Mouse (Mus musculus) neural tube, embryonic 12.5 days (tissue): ENCODE data around the gene Lin7a. TPM values are rescaled to one million over a fixed set of nuclear protein-coding genes. Genes with fewer than 3 reads are reported as not detected.

Experiments
- ATAC-seq: fragments of 200-750 bp; cut with Nextera tagmentation; 2 replicates; pipeline ENCODE4 v1.8.0; 2017; ENCODE audit warnings: low read depth, mild to moderate bottlenecking, moderate TSS enrichment, moderate library complexity; ENCODE audit not compliant: low FRiP score
- H3K27ac ChIP-seq: fragments of 300-500 bp; sonication (generic); 2 replicates; pipeline ENCODE4 v1.5.1; 2016
- H3K27me3 ChIP-seq: fragments of 300-500 bp; sonication (generic); replicated peaks from 2 replicates; pipeline ENCODE4 v1.6.1; 2016; ENCODE audit warnings: mild to moderate bottlenecking
- H3K36me3 ChIP-seq: fragments of 300-500 bp; sonication (generic); 2 replicates; pipeline ENCODE4 v1.6.1; 2016; ENCODE audit warnings: mild to moderate bottlenecking
- H3K4me1 ChIP-seq: fragments of 300-500 bp; sonication (generic); 2 replicates; pipeline ENCODE4 v1.6.1; 2016
- H3K4me2 ChIP-seq: fragments of 300-500 bp; sonication (generic); replicated peaks from 2 replicates; pipeline ENCODE4 v1.6.1; 2016; ENCODE audit warnings: mild to moderate bottlenecking
- H3K4me3 ChIP-seq: fragments of 300-500 bp; sonication (generic); 2 replicates; pipeline ENCODE4 v1.5.1; 2016
- H3K9ac ChIP-seq: fragments of 300-500 bp; sonication (generic); 2 replicates; pipeline ENCODE4 v1.6.1; 2016; ENCODE audit warnings: mild to moderate bottlenecking
- H3K9me3 ChIP-seq: fragments of 300-500 bp; sonication (generic); 2 replicates; pipeline ENCODE4 v1.6.1; 2016; ENCODE audit warnings: mild to moderate bottlenecking
- WGBS: fragments of 180-500 bp; shearing (Covaris S2); methylation state at CpG from one replicate; pipeline ENCODE4 v1.1.7; 2016; 5-methylcytosine and 5-hydroxymethylcytosine counted together
- polyA plus RNA-seq: library from polyadenylated mRNA; unstranded; fragments of >200 nt; fragmentation: Nextera tagmentation; extraction: Ambion mirVana; gene quantifications from 2 replicates; pipeline ENCODE4 v1.2.1, GENCODE M21; 2016

Lin7a gene
- polyA plus RNA-seq, 1 experiment from 2014 or later, result 39.5 TPM

DNA sequence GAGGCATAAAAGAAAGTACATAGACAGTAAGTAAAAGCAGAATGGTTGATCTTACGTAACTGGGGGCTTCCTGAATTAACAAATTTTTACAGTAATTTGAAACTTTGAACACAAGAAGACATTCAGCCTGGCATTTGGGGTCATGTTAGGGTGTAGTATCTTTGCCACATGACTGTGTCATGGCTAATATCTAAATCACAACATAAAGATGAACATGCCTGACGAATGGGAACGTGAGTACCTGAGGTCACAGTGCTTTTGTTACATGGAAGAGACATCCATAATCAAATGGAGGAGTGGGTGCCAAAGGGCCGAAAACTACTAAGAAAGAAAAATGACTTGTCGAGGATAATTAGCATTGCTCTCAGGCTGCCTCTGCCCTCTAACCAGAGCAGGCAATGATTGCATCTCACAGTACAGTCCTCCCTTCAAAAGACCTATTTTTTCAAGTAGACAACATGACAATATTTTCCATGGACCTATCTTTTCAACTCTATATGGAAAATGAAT lies 15.0 kb upstream of the Lin7a start:
- 72% methylated on average over 5 of the region's 5 CpGs for WGBS
- Histone ChIP-seq H3K27ac (no peak overlapping the region), H3K4me1 (no peaks in the 10 kb centered on the region), H3K9me3 (no peaks in the 10 kb centered on the region), H3K9ac (no peak overlapping the region), H3K36me3 (no peaks in the 10 kb centered on the region), H3K27me3 (no peaks in the 10 kb centered on the region), H3K4me2 (no peak overlapping the region), H3K4me3 (no peak overlapping the region)
- no peak for ATAC-seq

DNA sequence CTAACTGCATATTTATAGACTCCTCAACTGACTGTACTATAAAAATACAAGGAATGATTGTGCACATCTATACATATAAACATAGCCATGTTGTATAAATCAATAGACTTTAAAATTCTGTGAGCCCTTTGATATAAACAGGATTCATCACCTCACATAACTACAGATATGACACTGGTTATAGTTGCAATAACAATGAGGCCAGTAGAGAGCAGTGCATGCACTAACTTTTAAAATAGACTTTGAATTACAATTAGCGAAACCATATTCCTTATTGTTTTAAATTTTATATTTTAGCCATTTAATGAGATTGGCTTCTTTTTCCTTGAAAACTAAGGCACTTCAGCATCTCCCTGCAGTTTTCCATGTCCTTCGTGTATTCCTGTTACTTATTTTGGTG lies 11.1 kb upstream of the Lin7a start:
- Histone ChIP-seq H3K27me3 (no peaks in the 10 kb centered on the region), H3K9ac (no peak overlapping the region), H3K4me3 (no peak overlapping the region), H3K27ac (no peak overlapping the region), H3K9me3 (no peaks in the 10 kb centered on the region), H3K4me2 (no peak overlapping the region), H3K36me3 (no peaks in the 10 kb centered on the region), H3K4me1 (no peaks in the 10 kb centered on the region)
- no peak for ATAC-seq
- WGBS, result 86% methylated on average over 2 of the region's 2 CpGs

DNA sequence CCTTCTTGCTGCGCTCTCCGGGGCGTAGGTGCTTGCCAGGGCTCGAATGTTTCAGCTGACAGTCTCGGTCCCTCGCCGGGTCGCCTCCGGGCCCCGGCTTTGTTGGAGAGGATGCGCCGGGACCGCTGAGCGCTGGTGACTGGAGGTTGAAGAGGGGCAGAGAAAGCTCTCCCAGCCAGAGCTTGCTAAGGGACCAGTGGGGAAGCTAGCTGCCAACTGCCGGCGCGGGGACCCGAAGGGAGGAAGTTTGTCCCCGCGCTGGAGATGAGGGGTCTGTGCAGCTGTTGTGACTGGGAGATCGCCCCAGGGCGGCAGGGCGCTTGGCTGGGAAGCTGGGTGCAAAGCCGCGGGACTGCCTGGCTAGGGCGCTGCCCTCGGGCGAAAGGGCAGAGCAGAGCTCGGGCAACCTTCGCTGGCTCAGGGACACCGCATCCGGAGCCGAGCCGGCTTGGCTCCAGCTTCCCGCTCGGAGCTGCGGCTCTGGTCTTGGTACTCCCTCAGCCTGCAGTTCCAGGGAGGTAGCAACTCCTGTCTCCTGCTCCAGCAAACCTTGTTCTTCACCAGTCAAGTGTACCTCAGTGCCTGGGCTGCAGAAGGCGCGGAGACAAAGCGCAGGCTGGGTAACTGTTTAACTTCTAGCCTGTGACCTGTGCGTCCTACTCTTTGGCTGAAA lies 781 bp downstream of the Lin7a start:
- Histone ChIP-seq H3K4me3 (peak overlapping the region; percentile 73), H3K4me1 (peaks cover 4% of the 10 kb centered on the region; the same call in 1 of the 2 replicates), H3K27me3 (peaks cover 3% of the 10 kb centered on the region; the same call in 1 of the 2 replicates), H3K27ac (peak overlapping the region; percentile 60), H3K9ac (peak overlapping the region; percentile 84), H3K36me3 (no peaks in the 10 kb centered on the region), H3K9me3 (no peaks in the 10 kb centered on the region), H3K4me2 (peak overlapping the region; percentile 90)
- peak; percentile 77 for ATAC-seq
- WGBS, result under 1% methylated on average over 41 of the region's 41 CpGs

DNA sequence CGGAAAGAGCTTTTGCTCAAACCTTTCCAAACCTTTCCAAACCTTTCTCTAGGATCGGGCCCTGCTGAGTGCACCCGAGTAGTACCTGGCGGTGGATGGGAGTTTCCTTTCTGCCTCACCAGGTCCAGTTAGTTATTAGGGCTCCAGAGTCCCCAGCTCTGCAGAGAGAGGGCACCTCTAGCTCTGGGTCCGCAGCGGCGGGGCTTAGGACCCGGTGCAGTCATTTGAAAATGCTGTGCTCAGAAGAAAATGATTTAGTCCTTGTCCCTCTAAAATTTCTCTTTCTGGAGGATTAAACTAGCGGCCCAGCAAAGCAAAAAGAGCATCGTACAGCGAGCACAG lies 1.3 kb downstream of the Lin7a start:
- Histone ChIP-seq H3K4me2 (peak overlapping the region; percentile 90), H3K27me3 (peaks cover 3% of the 10 kb centered on the region; the same call in 1 of the 2 replicates), H3K9ac (peak overlapping the region; percentile 84), H3K4me1 (peaks cover 4% of the 10 kb centered on the region; the same call in 1 of the 2 replicates), H3K9me3 (no peaks in the 10 kb centered on the region), H3K4me3 (peak overlapping the region; percentile 73), H3K36me3 (no peaks in the 10 kb centered on the region), H3K27ac (peak overlapping the region; percentile 60)
- WGBS, result 6% methylated on average over 11 of the region's 11 CpGs
- peak; percentile 38; the same call in 1 of the 2 replicates for ATAC-seq

DNA sequence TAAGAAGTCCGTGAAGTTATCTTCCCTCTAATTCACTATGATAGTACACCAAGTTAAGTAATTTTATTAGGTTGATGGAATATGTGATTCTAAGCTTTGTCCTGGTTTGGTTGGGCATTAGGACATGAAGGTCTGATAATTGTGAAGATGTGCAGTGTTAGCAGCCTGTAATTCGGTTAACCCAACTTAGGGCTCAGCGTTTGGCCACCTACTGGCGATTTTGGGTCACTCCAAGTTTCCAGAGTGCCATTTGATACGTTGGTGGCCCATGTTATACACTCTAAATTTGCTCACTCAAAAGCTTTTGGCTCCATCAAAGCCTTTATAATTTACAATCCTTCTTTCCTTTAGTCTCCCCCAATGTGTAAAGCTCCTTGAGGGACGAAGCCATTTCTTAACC lies 2.4 kb downstream of the Lin7a start:
- peaks cover 3% of the 10 kb centered on the region; the same call in 1 of the 2 replicates for H3K27me3 ChIP-seq
- H3K4me1 ChIP-seq, result peaks cover 4% of the 10 kb centered on the region; the same call in 1 of the 2 replicates
- H3K4me3 ChIP-seq, result no peak overlapping the region
- H3K36me3 ChIP-seq, result no peaks in the 10 kb centered on the region
- no peaks in the 10 kb centered on the region for H3K9me3 ChIP-seq
- peak overlapping the region; percentile 90 for H3K4me2 ChIP-seq
- H3K9ac ChIP-seq, result no peak overlapping the region
- 41% methylated on average over 6 of the region's 6 CpGs for WGBS
- no peak overlapping the region for H3K27ac ChIP-seq
- no peak for ATAC-seq

DNA sequence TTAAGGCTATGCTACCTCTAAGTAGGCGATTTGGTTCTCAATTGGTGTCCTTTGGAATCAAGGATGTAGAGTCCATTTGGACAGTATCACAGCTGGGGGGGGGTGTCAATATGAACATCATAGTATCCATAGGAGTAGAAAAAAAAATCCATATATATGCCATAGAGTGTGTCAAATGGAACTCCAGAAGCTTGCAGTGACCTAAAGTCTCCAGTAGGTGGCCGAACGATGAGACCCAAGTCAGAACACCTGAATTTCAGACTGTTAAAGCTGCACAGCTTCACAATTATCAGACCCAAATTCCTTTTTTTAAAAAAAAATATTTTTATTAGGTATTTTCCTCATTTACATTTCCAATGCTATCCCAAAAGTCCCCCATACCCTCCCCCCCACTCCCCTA lies 3.3 kb downstream of the Lin7a start:
- Histone ChIP-seq H3K36me3 (no peaks in the 10 kb centered on the region), H3K4me1 (peaks cover 4% of the 10 kb centered on the region; the same call in 1 of the 2 replicates), H3K4me2 (no peak overlapping the region), H3K27me3 (peaks cover 3% of the 10 kb centered on the region; the same call in 1 of the 2 replicates), H3K4me3 (no peak overlapping the region), H3K9me3 (no peaks in the 10 kb centered on the region), H3K9ac (no peak overlapping the region), H3K27ac (no peak overlapping the region)
- 55% methylated on average over 3 of the region's 3 CpGs for WGBS
- no peak for ATAC-seq

DNA sequence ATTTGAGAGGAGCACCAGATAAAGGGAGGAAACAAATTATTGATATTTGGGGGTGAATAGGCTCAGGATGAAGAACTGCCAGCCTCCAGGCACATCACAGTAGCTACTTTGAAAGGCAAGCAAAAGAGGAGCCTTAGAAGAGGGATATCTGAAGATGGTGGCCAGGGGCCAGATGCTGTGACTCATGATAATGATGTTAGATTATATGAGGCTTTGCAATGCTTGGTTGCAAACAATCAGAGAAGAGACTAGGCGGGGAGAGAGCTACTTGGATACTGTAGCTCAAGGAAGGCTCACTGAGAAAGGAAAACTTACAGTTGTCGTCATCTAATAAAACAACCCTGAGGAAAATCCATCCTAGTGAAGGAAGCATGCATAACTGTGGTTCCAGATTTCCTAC lies 5.2 kb downstream of the Lin7a start:
- Histone ChIP-seq H3K4me2 (no peak overlapping the region), H3K27ac (no peak overlapping the region), H3K27me3 (no peaks in the 10 kb centered on the region), H3K9ac (no peak overlapping the region), H3K4me3 (no peak overlapping the region), H3K36me3 (no peaks in the 10 kb centered on the region), H3K9me3 (no peaks in the 10 kb centered on the region), H3K4me1 (0 out of 2 replicates have a peak, but pooled peaks cover 4% of the 10 kb centered on the region)
- no peak for ATAC-seq
- 88% methylated on average over 2 of the region's 2 CpGs for WGBS

DNA sequence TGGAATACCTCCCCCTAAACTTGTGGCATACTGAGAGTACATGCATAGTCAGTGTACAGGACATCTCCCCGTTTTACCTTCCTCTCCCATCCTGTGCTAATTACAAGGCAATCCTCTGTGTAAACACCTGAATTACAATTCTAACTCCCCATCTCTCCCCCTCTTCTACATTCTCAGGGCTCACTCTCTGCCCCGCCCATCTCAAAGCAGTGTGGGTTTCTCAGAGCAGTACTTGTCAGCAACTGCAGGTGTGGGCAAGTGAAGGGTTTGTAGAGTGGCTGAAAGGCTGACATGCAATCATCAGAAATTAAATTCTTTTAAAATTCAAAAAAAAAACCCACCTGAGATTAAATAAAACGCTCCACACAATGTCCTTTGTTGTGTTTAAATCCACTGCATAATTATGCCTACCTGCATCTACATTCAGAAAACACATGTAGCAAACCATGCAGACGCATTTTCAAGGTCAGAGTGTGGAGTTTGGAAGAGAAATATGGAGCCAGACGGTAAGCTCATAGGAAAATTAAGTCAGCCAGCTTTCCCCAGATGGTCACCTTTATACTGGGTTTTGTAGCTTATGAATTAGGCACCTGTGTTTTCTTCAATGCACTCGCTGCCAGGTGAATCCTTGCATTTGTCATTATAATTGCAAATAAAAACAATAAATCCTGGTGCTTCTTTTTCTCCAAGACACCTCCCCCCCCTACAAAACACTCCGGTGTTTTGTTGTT lies 22.6 kb downstream of the Lin7a start:
- no peaks in the 10 kb centered on the region for H3K4me1 ChIP-seq
- H3K9me3 ChIP-seq, result no peaks in the 10 kb centered on the region
- H3K27ac ChIP-seq, result no peak overlapping the region
- 65% methylated on average over 7 of the region's 7 CpGs for WGBS
- H3K9ac ChIP-seq, result no peak overlapping the region
- ATAC-seq, result no peak
- H3K27me3 ChIP-seq, result no peaks in the 10 kb centered on the region
- H3K36me3 ChIP-seq, result no peaks in the 10 kb centered on the region
- no peak overlapping the region for H3K4me2 ChIP-seq
- no peak overlapping the region for H3K4me3 ChIP-seq

DNA sequence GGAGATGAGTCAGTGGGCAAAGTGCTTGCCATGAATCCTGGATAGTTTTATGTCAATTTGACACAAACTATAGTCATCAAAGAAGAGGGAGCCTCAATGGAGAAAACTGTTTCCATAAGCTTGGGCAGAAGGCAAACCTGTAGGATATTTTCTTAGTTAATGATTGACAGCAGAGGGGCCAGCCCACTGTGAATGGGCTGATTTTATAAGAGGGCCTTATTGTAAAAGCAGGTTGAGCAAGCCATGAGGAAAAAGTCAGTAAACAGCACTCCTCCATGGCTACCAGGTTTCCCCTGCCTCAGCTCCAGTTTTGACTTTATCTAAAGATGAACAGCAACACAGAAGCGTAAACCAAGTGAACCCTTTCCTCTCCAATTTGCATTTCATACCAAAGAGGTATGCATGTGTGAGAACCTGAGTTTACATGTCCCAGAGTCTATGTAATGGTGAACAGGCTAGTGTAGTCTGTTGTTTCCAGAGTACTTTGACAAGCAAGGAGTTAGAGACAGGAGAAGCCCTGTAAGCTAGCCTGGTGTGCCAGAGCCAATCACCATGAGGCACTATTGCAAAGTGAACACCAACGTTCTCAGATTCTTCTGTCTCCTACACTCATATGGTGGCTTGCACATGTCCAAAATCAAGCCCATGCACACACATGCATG lies 29.2 kb downstream of the Lin7a start:
- 86% methylated on average over 2 of the region's 2 CpGs for WGBS
- Histone ChIP-seq H3K27ac (no peak overlapping the region), H3K4me2 (no peak overlapping the region), H3K36me3 (no peaks in the 10 kb centered on the region), H3K4me3 (no peak overlapping the region), H3K4me1 (no peaks in the 10 kb centered on the region), H3K9ac (no peak overlapping the region), H3K27me3 (no peaks in the 10 kb centered on the region), H3K9me3 (no peaks in the 10 kb centered on the region)
- no peak for ATAC-seq

DNA sequence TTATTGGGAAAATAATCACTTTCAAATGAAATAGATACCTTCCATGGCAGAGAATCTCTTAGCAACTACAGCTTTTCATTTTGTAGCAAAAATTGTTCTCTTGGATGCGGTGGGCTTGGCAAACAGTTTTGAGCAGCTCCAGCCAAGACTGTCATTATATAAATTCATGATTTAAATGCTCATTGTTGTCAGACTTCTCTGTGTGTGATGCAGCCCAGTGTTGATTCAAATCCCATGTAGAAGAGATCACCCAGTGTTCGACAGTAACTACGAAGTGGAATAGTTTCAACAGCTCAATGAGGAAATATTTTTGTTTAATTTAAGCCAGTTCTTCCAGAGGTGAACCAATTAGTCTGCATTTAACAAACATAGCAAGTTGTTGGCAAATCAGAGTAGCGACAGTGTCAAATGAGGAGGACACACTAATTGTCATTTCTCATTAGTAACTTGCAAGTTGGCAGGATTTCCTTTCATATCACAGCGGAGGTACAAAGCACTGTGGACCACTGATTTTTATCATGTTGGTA lies 39.5 kb downstream of the Lin7a start:
- Histone ChIP-seq H3K4me3 (no peak overlapping the region), H3K27ac (no peak overlapping the region), H3K4me2 (no peak overlapping the region), H3K27me3 (no peaks in the 10 kb centered on the region), H3K9me3 (no peaks in the 10 kb centered on the region), H3K4me1 (no peaks in the 10 kb centered on the region), H3K36me3 (no peaks in the 10 kb centered on the region), H3K9ac (no peak overlapping the region)
- no peak for ATAC-seq
- WGBS, result 85% methylated on average over 5 of the region's 5 CpGs

DNA sequence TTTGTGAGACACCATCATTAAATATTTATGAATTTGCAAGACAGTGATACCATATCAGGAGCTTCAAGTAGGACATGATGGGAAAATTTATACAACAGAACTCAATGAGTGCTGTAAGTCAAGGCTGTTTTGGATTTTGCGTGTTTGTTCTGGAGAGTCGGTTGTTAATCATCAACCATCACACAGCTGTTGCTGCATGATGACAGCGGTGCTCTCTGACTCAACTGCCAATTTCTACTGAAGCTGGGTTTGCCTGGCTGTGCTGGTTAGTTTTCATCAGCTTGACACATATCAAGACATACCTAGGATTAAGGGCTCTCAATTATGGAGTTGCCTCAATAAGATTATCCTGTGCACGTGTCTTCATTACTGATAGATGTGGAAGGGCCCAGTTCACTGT lies 41.1 kb downstream of the Lin7a start:
- Histone ChIP-seq H3K9me3 (no peaks in the 10 kb centered on the region), H3K4me3 (no peak overlapping the region), H3K4me1 (no peaks in the 10 kb centered on the region), H3K27me3 (no peaks in the 10 kb centered on the region), H3K4me2 (no peak overlapping the region), H3K27ac (no peak overlapping the region), H3K9ac (no peak overlapping the region), H3K36me3 (no peaks in the 10 kb centered on the region)
- WGBS, result 94% methylated on average over 4 of the region's 4 CpGs
- no peak for ATAC-seq

DNA sequence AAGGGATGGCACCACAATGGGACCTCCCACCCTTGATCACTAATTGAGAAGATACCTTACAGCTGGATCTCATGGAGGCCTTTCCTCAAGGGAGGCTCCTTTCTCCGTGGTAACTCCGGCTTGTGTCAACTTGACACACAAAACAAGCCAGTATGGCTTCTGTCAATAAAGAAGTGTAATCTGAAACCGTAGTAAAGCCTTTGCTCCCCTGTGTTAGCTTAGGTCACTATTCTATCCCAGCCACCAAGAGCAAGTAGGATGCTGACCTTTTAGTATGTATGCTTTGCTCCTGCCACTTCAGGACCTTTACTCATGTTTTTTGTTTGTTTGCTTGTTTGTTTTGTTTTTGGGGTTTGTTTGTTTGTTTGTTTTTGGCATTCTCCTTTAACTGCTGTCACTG lies 41.9 kb downstream of the Lin7a start:
- 32% methylated on average over 3 of the region's 3 CpGs for WGBS
- Histone ChIP-seq H3K36me3 (no peaks in the 10 kb centered on the region), H3K9ac (no peak overlapping the region), H3K27me3 (no peaks in the 10 kb centered on the region), H3K4me2 (no peak overlapping the region), H3K9me3 (no peaks in the 10 kb centered on the region), H3K27ac (no peak overlapping the region), H3K4me3 (no peak overlapping the region), H3K4me1 (no peaks in the 10 kb centered on the region)
- ATAC-seq, result no peak
